Mouse (Mus musculus) right cerebral cortex, adult 18-20 months (tissue): ENCODE data around the gene Trip6.

ENCODE experiments used
- DNase-seq: peaks from one replicate; pipeline ENCODE4 v3.0.0; 2022; ENCODE audit warnings: mixed read lengths

Trip6 gene

DNA sequence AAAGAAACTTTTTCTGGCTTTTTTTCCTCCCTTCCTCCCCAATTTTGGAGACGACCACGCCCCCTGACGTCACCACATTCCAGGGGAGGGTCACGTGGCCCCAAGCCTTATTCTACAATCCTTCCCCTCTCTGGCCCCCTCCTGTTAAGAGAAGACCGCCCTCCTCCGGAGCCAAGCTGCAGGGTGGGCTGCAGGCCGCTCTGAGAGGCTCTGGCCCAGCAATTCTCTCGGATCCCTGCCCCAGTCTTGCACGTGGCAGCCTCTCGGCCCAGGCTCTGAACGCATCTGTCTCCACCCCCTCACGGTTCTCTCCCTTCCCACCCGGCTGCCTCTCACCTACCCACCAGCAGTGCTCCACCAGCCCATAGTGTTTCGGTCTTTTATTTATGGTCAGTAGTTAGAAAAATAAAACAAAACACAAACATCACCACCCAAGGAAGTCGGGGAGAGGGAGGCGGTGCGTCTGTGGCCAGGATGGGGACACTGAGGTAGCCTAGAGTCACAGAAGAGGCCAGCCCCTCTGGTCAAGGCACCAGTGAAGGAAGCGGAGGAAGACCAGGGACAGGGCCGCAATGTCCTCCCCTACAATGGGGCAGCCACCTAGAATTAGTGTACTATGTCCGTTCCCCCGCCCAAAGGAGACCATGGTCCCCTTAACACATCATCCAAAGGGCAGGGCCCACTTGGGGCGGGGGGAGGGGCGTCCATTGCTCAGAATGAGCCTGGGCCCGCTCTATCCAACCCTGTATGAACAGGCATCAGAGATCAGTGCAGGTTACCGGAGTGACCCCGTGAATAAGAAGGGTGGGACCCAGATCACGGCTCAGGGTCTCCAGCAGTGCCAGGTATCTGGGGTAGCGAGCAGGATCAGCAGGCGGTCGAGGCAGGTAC, at the start of gene Trip6:
Gene Trip6, minus strand, starts transcription at position 212 of the 891 bp plus-strand sequence.
- DNase-seq, result peak; percentile 40

DNA sequence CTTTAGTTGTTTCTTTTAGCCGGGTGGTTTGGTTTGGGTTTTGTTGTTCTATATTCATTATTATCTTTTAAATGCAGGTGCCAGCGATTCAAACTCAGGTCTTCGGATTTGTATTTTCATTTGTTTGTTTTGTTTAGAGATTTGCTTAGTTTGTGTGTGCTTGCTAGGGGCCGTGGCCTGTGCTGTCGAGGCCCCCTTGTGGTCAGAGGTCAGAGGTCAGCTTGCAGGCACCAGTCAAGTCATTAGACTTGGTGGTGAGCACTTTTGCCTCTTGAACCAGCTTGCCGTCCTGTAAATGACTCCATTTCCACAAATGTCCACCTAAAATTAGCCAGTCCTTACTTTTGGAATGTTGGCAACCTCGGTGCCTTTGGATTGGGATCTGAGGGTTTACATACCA, 44.2 kb upstream of the Trip6 start:
- DNase-seq, result no peak

DNA sequence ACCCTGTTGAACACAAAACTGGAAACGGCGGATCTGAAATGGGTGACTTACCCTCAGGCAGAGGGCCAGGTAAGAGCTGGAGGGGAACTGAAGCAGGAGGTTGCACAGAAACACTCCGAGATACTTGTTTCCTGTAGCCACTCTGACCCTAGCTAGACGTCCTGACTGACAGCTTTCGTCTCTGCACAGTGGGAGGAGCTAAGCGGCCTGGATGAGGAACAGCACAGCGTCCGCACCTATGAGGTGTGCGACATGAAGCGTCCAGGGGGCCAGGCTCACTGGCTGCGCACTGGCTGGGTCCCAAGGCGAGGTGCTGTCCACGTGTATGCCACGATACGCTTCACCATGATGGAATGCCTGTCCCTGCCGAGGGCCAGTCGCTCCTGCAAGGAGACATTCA, 39.9 kb upstream of the Trip6 start:
- no peak for DNase-seq

DNA sequence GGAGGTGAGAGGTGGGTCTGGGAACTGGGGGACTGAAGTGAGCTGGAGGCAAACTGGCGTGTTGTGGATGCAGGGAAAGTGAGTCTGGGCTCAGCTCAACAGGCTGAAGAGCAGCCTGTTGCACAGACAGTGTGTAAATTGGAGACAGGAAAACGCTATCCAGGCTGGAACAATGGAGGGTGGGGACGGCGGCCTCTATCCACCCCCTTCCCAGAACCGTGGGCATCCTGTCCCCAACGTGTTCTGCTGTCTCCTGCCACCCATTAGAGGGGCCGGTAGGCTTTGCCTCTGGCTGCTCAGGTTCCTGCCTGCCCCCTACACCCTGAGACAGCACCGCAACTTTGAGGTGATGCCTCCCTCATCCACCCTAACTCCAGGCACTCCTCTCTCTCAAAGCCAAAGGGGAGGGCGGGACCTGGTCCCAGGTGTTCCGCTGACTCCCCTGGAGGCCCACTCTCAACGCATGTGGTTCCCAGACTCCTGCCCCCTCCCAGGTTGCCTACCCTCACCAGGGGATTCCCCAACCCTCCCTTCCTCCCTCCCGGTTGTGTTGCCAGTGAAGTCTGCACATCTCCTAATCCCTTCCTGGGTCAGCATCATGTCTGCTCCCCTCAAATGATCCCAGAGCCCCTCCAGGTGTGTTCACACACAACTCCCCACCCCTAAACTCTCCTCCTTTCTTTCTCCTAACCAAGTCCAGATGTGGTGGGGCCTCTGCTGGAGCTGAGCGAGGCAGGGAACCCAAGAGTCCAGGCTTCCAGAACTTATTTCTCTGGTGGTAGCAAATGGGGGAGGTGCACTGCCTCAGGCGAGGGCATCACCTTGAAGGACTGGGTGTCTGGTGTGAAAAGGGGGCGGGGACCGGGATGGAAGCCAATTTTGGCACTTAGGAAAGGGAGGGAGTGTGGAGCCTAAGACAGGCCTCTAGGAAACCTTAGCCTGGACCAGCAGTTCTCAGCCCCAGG, 38.1 kb upstream of the Trip6 start:
- DNase-seq, result no peak

DNA sequence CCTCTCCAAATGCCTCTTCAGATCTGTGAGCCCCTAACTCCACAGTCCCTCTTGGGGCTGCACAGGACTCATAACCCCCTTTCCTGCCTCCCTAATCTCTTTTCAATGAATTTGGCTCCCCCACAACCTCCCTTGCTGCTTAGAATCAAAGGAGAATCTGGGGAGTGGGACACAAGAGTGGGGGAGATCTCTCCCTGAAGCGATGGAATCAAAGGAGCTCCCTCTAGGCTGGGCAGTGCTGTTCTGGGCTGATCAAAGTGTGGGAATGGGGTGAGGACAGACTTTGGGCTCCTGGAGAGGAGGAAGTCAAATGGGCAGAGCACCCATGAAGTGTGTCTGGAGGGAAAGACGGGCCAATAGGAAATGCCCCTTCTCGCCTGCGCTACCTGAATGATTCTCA, 37.2 kb upstream of the Trip6 start:
- no peak for DNase-seq

DNA sequence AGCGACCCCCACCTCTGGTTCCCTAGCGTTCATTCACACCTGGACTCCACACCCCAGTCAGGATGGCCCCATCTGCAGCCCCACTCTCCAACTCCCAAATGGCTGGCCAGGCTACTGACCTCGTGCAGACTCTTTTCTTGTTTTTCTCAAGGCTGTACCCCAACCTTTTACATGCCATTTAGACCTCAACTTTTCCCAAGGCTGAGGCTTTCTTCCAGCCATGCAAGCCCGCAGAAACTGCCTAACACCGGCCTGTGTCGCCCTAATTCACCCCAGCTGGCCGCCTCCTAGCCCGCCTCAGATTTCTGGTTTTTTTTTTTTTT, 36.8 kb upstream of the Trip6 start:
- DNase-seq, result no peak

DNA sequence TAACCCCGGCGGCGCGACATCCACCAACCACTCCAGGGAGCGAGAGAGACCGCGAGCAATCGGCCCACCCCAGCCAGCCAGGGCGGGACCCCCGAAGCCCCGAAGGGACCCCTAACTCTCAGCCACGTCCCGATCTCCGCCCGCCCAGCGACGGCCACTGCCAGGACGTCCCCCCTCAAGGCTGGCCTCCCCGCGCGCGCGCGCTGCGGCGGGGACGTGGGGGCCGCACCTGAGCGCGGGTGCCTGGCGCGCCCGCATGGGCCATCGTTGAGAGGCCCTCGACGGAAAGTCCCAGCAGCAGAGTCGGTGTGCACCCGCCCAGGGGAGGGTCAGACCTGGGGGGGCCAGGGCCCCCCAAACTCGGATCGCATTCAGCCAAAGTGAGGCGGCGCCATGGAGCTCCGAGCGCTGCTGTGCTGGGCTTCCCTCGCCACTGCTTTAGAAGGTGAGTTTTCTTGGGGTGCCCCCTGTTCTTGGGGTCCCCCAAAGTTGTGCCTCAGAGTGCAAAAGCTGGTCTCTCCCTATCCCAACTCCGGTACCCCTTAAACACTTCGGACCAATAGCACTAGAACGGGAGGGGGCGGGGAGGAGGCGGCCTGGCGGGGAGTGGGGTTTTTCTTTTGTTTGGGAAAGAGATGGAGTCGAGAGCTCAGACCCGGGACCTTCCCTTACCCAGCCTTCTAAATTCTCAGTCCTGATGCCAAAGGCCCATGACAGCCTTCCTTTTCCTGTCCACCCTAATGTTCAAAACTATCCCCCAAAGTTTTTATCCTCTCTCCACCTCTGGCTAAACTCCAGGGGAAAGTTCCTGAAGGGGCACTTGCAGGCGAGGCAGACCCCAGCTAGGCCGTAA, 36.2 kb upstream of the Trip6 start:
- DNase-seq, result no peak

DNA sequence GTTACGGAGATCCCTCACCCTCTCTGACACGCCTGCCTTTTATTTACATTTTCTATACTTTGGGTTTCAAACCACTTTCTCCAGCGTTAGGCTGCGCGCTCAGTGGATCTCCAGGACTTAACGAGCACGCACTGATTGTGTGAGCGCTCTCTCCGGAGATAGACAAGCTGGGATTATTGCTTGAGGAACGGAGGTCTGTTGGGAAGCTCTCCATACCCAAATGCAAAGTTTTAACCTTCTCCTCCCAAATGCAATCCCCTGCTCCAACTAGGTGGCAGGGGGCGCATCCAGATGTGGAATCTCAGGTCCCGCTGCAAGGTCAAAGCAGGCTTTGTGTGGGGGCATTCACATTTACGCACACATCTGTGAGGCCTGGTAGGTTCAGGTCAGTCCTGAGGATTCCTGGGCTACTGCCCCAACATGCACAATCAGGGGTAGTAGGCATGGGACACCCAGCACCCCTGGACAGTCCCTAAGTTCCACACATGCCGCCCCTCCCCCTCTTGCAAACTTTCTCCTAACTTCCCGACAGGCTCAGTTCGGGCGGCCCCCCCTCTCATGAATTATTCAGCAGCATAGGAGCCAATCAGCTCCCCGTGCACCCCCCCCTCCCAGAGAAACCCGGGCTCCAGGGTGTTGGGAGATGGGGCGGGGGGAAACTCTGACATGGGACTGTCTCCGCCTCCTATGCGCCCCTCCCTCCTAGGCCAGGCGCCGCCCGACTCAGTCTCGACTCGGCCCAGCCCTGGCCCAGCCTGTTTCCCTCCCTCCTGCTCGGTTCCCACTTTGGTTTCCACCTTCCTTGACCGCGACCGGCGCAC, 35.4 kb upstream of the Trip6 start, which contains the start of gene Ephb4:
Gene Ephb4, plus strand, starts transcription at position 726 of the 821 bp plus-strand sequence.
- DNase-seq, result peak; percentile 55

DNA sequence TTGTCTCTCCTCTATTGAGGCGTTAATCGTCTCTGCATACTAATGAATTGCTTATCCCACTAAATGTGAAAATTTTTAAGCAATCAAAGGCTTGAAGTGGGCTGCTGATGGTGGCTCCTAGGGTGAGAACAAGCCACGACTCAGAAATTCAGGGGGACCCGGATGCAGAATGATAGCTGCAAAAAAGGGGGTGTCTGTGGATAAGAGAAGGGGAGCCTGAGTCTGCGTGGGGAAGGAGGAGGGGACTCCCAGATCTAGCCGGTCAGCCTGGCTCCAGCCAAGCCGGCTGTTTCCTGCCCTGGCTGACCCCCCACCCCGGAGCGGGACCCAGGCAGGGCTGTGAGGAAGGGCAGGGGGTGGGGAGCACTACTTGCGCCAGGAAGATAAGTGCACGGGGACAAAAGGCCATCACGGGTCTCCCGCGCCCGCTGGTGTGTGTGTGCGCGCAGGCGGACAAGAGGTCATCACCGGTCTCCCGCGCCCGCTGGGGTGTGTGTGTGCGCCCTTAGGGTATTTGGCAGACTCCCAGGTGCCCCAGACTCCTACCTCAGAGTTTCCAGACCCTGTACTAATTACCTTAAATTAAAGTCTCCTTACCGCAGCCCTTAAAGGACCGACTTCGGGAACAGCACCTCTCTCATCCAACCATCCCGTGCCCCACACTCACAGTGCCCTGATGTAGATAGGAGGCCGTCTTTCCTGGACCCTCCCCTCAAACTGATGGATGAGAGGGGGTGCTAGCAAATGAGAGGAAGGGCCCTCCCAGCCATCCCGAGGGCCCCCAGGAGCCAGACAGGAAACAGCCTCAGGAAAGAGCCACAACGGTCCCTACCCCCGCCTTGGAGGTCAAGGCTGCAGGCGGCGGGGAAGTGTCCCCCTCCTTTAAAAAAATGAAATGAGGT, 34.5 kb upstream of the Trip6 start:
- DNase-seq, result no peak

DNA sequence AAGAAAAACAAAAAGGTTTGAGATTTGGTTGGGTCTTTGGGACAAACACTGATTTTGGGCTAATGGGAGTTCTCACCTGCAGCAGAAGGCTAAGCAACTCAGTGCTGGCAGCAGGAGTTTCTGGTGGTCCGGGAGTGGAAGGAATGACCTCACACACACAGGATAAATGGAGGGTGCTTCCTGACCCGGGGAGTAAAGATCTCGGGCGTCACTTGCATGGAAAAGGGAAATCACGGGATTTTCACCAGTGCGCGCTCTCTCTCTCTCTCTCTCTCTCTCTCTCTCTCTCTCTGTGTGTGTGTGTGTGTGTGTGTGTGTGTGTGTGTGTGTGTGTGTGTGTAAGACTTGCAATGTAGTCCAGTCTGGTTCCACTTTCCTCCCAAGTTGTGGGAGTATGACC, 33.7 kb upstream of the Trip6 start:
- DNase-seq, result no peak

DNA sequence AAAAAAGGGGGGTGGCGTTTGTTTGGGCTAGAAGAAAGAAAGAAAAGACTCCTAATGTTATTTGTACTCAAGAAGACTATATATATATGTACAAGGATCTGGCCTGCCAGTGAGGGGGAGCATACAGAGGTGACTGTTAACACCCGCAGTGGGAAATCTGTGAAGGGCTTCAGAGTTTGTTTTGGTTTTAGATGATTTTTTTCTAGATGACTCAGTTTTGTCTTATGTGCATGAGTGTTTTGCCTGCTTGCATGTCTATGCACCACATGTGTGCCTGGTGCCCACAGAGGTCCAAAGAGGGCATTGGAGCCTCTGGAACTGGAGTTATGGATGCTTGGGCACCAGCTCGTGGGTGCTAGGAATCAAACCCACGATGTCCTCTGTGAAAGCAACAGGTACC, 32.8 kb upstream of the Trip6 start:
- no peak for DNase-seq

DNA sequence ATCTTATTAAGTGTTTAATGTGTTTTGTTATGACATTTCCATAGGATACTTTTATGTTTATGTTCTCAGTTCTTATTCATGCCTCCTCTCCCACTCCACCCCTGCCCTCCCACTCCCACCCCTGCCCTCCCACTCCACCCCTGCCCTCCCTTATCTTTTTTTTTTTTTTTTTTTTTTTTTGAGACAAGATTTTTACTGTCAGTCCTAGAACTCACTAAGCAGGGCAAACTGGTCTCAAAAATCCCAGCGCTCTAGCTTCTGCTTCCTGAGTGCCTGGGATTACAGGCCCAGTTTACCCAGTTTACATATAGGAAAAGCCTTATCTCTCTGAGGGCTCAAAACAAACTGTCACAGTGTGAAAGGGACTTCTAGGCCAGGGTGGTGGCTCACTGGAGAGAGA, 32.2 kb upstream of the Trip6 start:
- no peak for DNase-seq

DNA sequence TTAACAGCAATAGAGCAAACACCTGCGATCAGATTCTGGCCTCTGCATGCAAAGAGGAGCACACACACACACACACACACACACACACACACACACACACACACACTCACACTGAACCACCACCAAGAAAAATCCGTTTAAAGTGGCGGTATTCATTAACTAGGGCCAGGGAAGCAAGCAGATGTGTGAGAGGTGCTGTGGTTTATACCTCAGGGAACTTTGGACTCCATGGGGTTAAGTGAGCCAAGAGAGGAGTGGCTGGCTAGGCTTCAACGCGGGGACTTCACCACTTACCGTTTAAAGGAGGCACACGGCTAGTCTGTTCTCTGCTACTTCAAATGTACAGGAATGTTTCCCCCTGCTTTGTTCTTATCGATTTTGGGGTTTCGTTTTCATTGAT, 31.6 kb upstream of the Trip6 start:
- DNase-seq, result no peak

DNA sequence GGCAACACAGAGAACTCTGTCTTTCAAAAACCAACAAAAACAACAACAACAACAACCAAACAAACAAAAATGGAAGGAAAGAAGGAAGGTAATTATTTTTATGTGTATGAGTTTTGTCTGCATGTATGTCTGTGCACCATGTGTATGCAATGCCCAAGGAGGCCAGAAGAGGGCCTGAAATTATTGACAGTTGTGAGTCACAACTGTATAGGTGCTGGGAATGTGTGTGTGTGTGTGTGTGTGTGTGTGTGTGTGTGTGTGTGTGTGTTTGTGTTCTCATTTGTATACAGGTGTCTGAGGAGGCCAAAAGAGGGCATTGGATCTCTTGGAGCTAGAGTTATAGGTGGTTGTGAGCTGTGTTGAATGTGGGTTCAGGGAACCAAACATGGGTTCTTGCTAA, 29.7 kb upstream of the Trip6 start:
- no peak for DNase-seq

DNA sequence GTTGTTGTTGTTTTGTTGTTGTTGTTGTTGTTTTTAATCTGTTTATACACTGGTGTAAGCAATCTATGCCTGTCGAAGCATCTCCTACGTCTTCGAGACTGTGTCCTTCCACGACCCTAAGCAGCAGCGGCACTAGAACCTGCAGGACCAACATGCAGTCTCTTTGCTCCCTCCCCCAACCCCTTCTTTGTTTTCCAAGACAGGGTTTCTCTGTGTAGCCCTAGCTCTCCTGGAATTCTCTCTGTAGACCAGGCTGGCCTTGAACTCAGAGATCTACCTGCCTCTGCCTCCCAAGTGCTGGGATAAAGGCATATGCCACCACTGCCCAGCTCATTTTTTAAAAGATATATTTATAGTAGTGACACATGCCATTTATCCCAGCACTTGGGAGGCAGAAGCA, 29.2 kb upstream of the Trip6 start:
- no peak for DNase-seq

DNA sequence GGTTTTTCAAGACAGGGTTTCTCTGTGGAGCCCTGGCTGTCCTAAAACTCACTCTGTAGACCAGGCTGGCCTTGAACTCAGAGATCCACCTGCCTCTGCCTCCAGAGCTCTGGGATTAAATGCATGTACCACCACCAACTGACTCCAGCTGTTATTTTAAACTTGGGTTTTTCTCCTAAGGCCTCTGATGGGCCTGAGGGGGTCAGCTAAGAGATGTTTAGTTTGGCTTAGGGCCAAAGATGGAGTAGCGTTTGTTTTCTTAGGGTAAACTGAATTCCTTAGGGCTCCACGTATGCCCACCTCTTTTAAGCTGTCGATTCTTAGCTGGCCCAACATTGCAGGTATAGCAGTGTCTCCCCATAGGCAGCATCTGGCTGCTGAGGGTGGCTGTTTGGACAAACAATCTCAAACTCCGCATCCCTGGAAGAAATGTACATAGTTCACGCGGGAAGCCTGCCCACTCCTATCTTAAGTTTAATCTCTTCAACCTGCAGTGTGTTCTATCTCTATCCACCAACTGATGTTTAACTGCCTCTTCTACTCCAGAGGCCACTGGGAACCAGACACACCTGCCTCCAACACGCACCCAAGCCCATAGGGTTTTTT, 28.3 kb upstream of the Trip6 start:
- no peak for DNase-seq

DNA sequence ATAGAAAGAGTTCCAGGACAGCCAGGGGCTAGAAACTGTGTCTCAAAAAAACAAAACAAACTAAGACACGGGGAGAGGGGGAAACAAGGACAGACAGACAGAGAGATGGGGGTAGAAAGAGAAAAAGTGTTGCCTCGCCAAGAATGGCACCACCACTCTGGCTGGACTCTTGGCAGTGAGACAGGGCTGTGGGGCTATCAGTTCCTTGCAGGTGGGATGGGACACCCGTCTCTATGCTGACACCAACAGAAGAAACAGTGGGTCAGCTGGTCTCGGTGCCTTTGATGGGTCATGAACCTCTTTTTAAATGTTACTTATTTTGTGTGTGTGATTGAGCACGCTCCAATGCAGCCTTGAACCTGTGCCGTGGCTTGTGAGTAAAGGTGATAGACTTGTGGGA, 26.0 kb upstream of the Trip6 start:
- no peak for DNase-seq

DNA sequence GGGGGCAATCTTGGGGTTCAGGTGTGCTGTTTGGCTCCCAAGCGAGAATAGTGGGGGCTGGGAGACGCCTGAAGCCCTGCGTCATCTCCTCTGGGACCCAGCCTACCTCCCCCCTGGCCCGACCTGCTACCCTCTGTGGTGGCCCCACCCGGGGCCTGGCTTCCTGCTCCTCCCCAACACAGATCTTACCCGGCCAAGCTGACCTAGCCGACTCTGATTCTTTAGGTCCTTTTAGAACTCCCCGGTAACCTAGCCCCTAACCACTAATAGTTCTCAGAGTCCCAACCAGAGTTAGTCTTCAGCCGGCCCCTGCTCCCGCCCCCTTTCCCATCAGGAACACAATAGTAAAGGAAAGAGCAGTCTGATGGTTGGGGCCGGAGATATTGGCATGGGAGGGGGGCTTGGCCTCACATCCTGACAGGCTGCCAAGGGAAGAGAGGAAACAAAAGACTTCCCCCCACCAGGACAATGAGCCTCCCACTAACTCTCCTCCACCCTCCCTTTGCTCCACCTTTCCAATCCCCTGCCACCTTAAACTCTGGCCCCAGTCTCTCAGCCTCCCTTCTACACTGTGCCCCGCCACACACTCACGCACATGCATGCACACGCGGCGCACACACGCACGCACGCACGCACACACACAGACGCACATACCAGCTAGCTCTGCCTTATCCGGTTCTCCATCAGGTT, 25.2 kb upstream of the Trip6 start:
- DNase-seq, result peak; percentile 22

DNA sequence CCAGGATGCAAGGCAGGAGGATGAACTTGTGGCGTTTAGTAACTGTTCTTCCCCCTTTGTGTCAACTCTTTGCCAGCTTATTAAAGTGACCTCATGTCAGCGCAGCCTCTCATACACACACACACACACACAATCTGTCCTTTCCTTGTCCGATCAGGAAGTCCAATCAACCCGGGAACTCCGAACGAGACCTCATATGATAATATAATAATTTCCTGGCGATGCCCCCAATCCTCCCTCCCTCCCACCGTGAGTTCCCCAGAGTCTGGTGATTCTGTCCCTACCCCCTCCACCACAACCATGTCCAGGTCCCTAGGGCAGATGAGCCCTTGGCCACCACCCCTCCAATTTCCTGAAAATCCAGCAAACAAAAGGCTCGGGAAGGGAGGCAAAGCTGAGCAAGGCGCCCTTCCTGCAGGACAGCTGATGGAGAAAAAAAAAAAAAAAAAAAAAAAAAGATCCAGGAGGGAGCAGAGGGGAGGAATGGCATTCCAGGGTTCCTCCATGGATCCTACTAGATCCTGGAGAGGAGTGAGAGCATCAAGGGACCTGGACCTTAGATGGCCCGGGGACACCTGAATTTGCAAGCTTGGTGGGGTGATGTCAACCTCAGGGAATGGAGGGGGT, 24.6 kb upstream of the Trip6 start:
- no peak for DNase-seq
